Mouse (Mus musculus): ENCODE measurements around the gene Ripk1.

Ripk1 gene

DNA sequence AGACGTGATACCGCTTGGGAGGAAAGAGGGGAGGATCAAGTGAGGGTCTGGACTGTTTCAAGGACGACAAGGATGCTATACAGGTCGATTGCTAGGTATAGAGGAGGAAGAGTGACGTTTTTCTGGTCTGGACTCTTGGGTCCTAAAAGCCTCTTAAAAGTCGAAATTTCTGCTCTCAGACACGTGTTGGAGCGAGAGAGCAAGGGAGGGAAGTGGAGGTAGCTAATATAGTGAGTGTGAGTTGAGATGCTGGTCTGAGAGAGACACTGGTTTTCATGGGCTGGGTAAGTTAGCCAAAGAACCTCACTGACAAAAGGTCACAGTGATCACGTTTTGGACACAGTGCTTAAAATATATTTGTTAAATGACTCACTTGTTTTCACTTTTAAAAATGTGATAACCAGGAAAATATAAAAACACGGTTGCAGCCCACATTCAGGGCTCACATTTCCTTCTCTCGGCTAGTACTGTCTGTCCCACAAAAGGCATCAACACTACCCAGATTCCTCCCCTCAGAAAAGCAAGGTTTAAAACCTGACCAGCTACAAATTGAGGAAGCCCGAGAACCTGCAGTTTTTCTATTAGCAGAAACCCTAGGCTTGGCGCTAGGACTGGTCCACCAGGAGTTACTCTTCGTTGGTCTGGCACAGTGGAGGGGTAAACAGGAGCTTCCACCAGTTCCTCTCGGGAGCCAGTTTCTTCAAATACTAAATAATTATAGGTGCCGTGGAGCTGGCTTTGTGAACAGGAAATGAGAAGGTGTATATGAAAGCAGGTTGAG lies 76.5 kb downstream of the Ripk1 start:
- DNase-seq = no peak

DNA sequence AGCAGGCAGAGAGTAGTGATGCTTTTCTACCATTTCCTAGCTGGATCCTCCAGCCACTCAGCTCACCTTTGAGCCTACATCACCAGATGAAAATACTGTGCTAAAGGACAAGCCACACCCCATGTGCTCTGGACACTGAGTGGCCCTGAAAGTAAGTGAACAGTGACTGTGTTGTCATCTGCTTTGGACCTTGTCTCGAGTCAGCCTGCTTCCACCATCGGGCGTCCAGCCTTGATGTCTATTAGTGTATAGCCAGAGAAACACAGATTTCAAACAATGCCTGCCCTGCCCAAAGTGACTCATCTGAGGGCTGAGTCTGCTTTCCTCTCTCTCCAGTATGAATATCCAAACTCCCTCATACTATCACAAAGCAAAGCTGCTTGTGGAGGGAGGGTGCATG lies 77.6 kb downstream of the Ripk1 start:
- DNase-seq = no peak

GRCm38 (mm10) chr13:34081926-34082325 lies 79.8 kb downstream of the Ripk1 start:
- DNase-seq = no peak

DNA sequence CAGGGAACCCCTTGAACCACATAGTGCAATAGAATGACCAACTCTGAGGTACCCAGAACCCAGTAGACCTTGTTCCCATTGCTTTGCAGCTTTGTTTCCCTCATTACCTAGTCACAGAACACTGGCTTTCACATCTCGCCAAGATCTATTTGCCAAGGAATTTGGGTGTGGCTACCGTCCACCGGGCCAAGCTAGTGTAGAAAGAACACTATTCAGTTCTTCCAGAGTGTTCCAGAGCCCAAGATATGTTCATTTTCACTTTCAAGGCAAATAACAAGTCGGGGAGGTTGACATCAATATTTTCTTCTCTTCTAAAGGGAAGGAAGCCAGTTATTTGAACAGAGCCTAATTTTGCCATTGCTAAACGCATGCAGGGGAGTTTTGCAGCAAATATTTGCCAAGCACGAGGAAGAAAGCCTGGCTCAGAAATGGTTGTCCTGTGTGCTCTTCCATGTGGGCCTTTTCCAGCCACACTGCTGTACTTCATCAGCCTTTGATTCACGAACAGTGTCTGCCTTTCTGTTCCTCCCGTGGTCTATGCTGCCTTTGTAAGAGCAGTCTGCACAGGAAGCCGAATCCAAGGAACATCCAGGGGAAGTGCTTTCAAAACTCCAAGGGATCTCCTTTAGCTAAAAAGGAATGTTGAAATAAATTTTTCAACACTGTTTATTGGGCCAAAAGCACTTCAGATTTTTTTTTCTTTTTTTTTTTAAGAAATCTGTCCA lies 82.0 kb downstream of the Ripk1 start:
- no peak for DNase-seq
